Comparison of ENCODE assay signal across 13 mouse cellular contexts in genomic region chr10:128543100-128543499, GRCm38 (mm10). TPM values are rescaled to one million over a fixed set of nuclear protein-coding genes. Genes with fewer than 3 reads are reported as not detected.
"Had no signal": no experiment of that assay in that cellular context is flagged by ENCODE, and none has a peak within 500 bp of the region (broad histone marks: within the 10 kb centered on the region; RNA-seq: fewer than 3 reads in every experiment).

No protein-coding gene starts in this region.

- H3K9ac ChIP-seq: limb, embryonic 15.5 days; liver, embryonic 12.5 days; lung, embryonic 14.5 days; midbrain, embryonic 15.5 days; neural tube, embryonic 12.5 days had no signal

- H3K9me3 ChIP-seq: limb, embryonic 15.5 days; liver, embryonic 12.5 days; midbrain, embryonic 15.5 days; neural tube, embryonic 12.5 days had no signal

- ATAC-seq: liver, embryonic 12.5 days; midbrain, embryonic 15.5 days had no signal

- H3K4me2 ChIP-seq: limb, embryonic 15.5 days; liver, embryonic 12.5 days; lung, embryonic 14.5 days; midbrain, embryonic 11.5 days; midbrain, embryonic 15.5 days; neural tube, embryonic 12.5 days had no signal

- H3K4me3 ChIP-seq: limb, embryonic 15.5 days; liver, embryonic 12.5 days; midbrain, embryonic 15.5 days; neural tube, embryonic 12.5 days had no signal

- DNase-seq: kidney, postnatal 14 days; left cerebral cortex, postnatal 4 days; lung, embryonic 14.5 days; lung, postnatal 10 days; lung, postnatal 4 days; thymus, postnatal 4 days had no signal

- H3K27me3 ChIP-seq: limb, embryonic 15.5 days; liver, embryonic 12.5 days; midbrain, embryonic 15.5 days; neural tube, embryonic 12.5 days had no signal

- H3K27ac ChIP-seq: limb, embryonic 15.5 days; liver, embryonic 12.5 days; midbrain, embryonic 15.5 days; neural tube, embryonic 12.5 days; stomach, postnatal 0 days had no signal

RNA-seq across cellular contexts. Expression of gene Myl6b, which starts 44.6 kb away (rescaled TPM):
- total RNA-seq: monocyte, adult 5-6 weeks had no signal
